Mouse (Mus musculus): Measurements from ENCODE around the gene Fzr1. TPM values are rescaled to one million over a fixed set of nuclear protein-coding genes. Genes with fewer than 3 reads are reported as not detected.
A peak's percentile ranks its signal among the peaks of the same experiment; 100 is the strongest.

Fzr1 gene
- polyA plus RNA-seq, 1 experiment from 2014 or later, result 51.4 TPM

- no peak overlapping the region for H3K4me3 ChIP-seq (ENCODE audit: low read depth, low read length)
Observed at GRCm38 (mm10) chr10:81413310-81414261, 35.3 kb upstream of the Fzr1 start.

GRCm38 (mm10) chr10:81412586-81413309 is 34.4 kb upstream of the Fzr1 start:
- H3K9ac ChIP-seq (ENCODE audit: low read length), result peak overlapping the region; percentile 27; the same call in 1 of the 2 replicates
- peak overlapping the region; percentile 23; the same call in 1 of the 2 replicates for H3K4me2 ChIP-seq (replicated peaks; ENCODE audit: low read depth)

More at GRCm38 (mm10) chr10:81413310-81414261, 35.3 kb upstream of the Fzr1 start:
- Histone ChIP-seq H3K4me1 (replicated peaks; ENCODE audit: control insufficient read depth, insufficient read depth) (peaks cover 30% of the 10 kb centered on the region), H3K4me2 (replicated peaks; ENCODE audit: low read depth) (peak overlapping the region; percentile 44), H3K9ac (ENCODE audit: low read length) (peak overlapping the region; percentile 45), H3K27ac (replicated peaks) (peak overlapping the region; percentile 93), H3K36me3 (ENCODE audit: control insufficient read depth, insufficient read depth, low read length) (0 out of 2 replicates have a peak, but pooled peaks cover 2% of the 10 kb centered on the region), H3K27me3 (ENCODE audit: control insufficient read depth, insufficient read depth, low read length) (no peaks in the 10 kb centered on the region), H3K9me3 (ENCODE audit: control insufficient read depth, low read length) (no peaks in the 10 kb centered on the region)
- WGBS, result 26% methylated on average over 26 of the region's 26 CpGs
- DNase-seq (ENCODE audit: low spot score) (peak; percentile 74), ATAC-seq (ENCODE audit: low FRiP score, low TSS enrichment) (peak; percentile 27; the same call in 1 of the 2 replicates)
- TF ChIP-seq CTCF (IDR thresholded peaks at IDR 0.05; ENCODE audit: low read depth) (peak; percentile 49), EP300 (optimal IDR thresholded peaks at IDR 0.05) (no peak)

DNA sequence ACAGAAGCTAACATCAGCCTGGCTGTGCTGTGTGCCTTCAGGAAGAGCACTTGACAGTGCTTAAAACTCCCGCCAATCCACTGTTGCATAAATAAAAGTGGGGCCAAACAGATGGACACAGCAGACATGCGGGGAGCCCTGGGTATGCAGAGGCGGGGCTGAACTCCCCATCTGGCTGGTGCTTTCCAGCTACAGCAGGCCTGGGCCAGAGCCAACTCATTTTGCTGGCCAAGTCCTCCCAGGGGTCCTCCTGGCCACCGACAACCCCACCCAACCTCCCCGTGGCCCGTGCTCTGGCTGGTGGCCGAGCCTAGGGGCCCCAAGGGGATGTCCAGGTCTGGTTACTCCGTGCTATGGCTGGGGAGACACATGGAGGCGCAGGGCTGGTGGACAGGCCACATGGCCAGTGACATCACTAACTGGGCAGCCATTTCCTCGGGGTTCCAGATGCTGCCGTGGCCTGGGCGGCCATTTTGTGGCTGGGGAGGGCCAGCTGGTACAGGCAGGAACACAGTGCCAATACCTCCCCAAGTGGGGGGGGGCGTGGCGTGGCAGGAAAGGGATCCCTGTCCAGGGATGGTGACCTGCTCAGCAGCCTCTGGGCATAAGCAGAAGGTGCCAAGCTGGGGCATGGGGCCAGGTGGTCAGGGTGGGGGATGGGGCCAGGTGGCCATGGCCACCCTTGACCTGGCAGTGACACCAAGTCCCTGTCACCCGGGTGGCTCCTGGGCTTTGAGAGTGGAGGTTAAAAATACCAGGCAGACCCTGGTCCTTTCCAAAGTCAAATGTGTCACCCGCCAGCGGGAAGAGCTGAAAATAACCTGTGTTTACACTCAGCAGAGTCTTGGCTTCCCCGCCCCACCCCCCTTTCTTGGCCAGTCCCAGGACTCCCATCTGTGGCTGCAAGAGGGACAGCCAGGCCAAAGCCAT is 33.4 kb upstream of the Fzr1 start:
- peak overlapping the region; percentile 41; the same call in 1 of the 2 replicates for H3K9ac ChIP-seq (ENCODE audit: low read length)
- no peaks in the 10 kb centered on the region for H3K27me3 ChIP-seq (ENCODE audit: control insufficient read depth, insufficient read depth, low read length)
- DNase-seq (ENCODE audit: low spot score) (peak; percentile 65), ATAC-seq (ENCODE audit: low FRiP score, low TSS enrichment) (peak; percentile 11)
- H3K27ac ChIP-seq (replicated peaks), result peak overlapping the region; percentile 93
- peaks cover 31% of the 10 kb centered on the region for H3K4me1 ChIP-seq (replicated peaks; ENCODE audit: control insufficient read depth, insufficient read depth)
- no peak overlapping the region for H3K4me3 ChIP-seq (ENCODE audit: low read depth, low read length)
- peak overlapping the region; percentile 34 for H3K4me2 ChIP-seq (replicated peaks; ENCODE audit: low read depth)
- no peak for TF ChIP-seq EP300 (optimal IDR thresholded peaks at IDR 0.05)
- no peak for TF ChIP-seq CTCF (IDR thresholded peaks at IDR 0.05; ENCODE audit: low read depth)
- peaks cover 11% of the 10 kb centered on the region for H3K36me3 ChIP-seq (ENCODE audit: control insufficient read depth, insufficient read depth, low read length)
- H3K9me3 ChIP-seq (ENCODE audit: control insufficient read depth, low read length), result no peaks in the 10 kb centered on the region
- WGBS, result 41% methylated on average over 18 of the region's 18 CpGs

More at GRCm38 (mm10) chr10:81412586-81413309, 34.4 kb upstream of the Fzr1 start:
- peak overlapping the region; percentile 93 for H3K27ac ChIP-seq (replicated peaks)
- DNase-seq (ENCODE audit: low spot score) (no peak), ATAC-seq (ENCODE audit: low FRiP score, low TSS enrichment) (no peak)
- 63% methylated on average over 16 of the region's 16 CpGs for WGBS
- H3K4me3 ChIP-seq (ENCODE audit: low read depth, low read length), result no peak overlapping the region
- no peaks in the 10 kb centered on the region for H3K27me3 ChIP-seq (ENCODE audit: control insufficient read depth, insufficient read depth, low read length)
- TF ChIP-seq EP300 (optimal IDR thresholded peaks at IDR 0.05) (no peak), CTCF (IDR thresholded peaks at IDR 0.05; ENCODE audit: low read depth) (no peak)
- H3K36me3 ChIP-seq (ENCODE audit: control insufficient read depth, insufficient read depth, low read length), result peaks cover 7% of the 10 kb centered on the region; the same call in 1 of the 2 replicates
- no peaks in the 10 kb centered on the region for H3K9me3 ChIP-seq (ENCODE audit: control insufficient read depth, low read length)
- peaks cover 32% of the 10 kb centered on the region for H3K4me1 ChIP-seq (replicated peaks; ENCODE audit: control insufficient read depth, insufficient read depth)

- H3K9ac ChIP-seq (ENCODE audit: low read length), result no peak overlapping the region
- no peak overlapping the region for H3K4me3 ChIP-seq (ENCODE audit: low read depth, low read length)
- no peak for ATAC-seq (ENCODE audit: low FRiP score, low TSS enrichment)
- TF ChIP-seq EP300 (optimal IDR thresholded peaks at IDR 0.05) (no peak), CTCF (IDR thresholded peaks at IDR 0.05; ENCODE audit: low read depth) (no peak)
- no peak for DNase-seq (ENCODE audit: low spot score)
- 58% methylated on average over 9 of the region's 9 CpGs for WGBS
- H3K27me3 ChIP-seq (ENCODE audit: control insufficient read depth, insufficient read depth, low read length), result no peaks in the 10 kb centered on the region
- peaks cover 18% of the 10 kb centered on the region for H3K36me3 ChIP-seq (ENCODE audit: control insufficient read depth, insufficient read depth, low read length)
- H3K4me2 ChIP-seq (replicated peaks; ENCODE audit: low read depth), result 0 out of 2 replicates have a peak overlapping the region, but pooled peaks have one; percentile 11
- H3K4me1 ChIP-seq (replicated peaks; ENCODE audit: control insufficient read depth, insufficient read depth), result peaks cover 31% of the 10 kb centered on the region
- H3K27ac ChIP-seq (replicated peaks), result peak overlapping the region; percentile 93
- H3K9me3 ChIP-seq (ENCODE audit: control insufficient read depth, low read length), result no peaks in the 10 kb centered on the region
Observed at GRCm38 (mm10) chr10:81410981-81411380, 32.7 kb upstream of the Fzr1 start.

DNA sequence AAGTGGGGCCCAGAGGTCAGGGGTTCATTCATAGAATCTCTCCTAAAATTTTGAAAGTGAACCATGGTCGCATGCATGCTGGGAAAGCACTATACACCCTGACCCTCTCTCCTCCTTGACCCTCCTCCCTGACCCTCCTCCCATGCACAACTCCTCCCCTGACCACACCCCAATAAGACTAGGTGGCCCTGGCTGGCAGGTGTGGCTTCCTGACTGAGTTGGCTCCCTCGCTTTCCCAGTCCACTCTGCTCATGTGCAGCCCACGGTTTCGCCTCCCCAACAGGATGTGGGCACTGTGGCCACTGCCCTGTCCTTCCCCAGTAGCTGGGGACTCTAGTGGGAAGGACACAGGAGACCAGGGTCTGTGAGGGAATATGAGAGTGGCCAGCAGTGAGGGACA is 32.0 kb upstream of the Fzr1 start:
- Histone ChIP-seq H3K27ac (replicated peaks) (peak overlapping the region; percentile 93), H3K4me2 (replicated peaks; ENCODE audit: low read depth) (no peak overlapping the region), H3K9me3 (ENCODE audit: control insufficient read depth, low read length) (no peaks in the 10 kb centered on the region), H3K4me1 (replicated peaks; ENCODE audit: control insufficient read depth, insufficient read depth) (peaks cover 25% of the 10 kb centered on the region), H3K4me3 (ENCODE audit: low read depth, low read length) (no peak overlapping the region), H3K27me3 (ENCODE audit: control insufficient read depth, insufficient read depth, low read length) (no peaks in the 10 kb centered on the region), H3K9ac (ENCODE audit: low read length) (no peak overlapping the region), H3K36me3 (ENCODE audit: control insufficient read depth, insufficient read depth, low read length) (peaks cover 23% of the 10 kb centered on the region)
- DNase-seq (ENCODE audit: low spot score) (no peak), ATAC-seq (ENCODE audit: low FRiP score, low TSS enrichment) (no peak)
- TF ChIP-seq EP300 (optimal IDR thresholded peaks at IDR 0.05), result no peak
- TF ChIP-seq CTCF (IDR thresholded peaks at IDR 0.05; ENCODE audit: low read depth), result no peak
- 64% methylated on average over 4 of the region's 4 CpGs for WGBS

Data from stomach, postnatal 0 days (tissue).